Mouse (Mus musculus): ENCODE measurements around the gene Washc4. TPM values are rescaled to one million over a fixed set of nuclear protein-coding genes. Genes with fewer than 3 reads are reported as not detected.
"Not testable (repeated sequence)": the region's sequence is repeated elsewhere in the genome, so short reads cannot be mapped to it uniquely, and the experiment has no call there.

Gene Washc4
- 10 to 100 TPM; 22.1 to 26.6 (median 24.4) TPM for total RNA-seq (2022)

GRCm38 (mm10) chr10:83543439-83544102 lies at the start of gene Washc4:
Gene Washc4, plus strand, starts transcription at chr10:83543752.
- peak; percentile 88 to 93 for DNase-seq (ENCODE audit: low spot score in 2 of 2)

DNA sequence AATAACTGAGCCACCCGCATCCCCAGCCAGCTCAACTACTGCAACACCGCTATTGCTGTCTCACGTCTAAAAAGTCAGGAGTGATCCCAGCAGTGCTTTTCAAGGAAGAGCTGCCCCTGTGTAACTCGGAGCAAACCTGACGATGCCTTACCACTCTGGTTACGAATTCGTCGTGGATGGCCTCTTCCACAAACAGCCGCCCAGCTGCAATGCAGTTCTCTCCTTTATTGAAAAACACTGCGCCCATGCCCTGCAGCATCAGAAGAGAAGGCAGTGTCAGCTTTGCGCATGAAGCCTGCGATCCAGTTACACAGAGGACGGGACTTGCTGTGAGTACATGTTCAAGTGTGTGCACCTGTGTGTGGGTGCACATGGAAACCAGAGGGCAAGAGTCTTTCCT lies 46.2 kb upstream of the Washc4 start:
- DNase-seq (ENCODE audit: low spot score in 2 of 2), result no peak

DNA sequence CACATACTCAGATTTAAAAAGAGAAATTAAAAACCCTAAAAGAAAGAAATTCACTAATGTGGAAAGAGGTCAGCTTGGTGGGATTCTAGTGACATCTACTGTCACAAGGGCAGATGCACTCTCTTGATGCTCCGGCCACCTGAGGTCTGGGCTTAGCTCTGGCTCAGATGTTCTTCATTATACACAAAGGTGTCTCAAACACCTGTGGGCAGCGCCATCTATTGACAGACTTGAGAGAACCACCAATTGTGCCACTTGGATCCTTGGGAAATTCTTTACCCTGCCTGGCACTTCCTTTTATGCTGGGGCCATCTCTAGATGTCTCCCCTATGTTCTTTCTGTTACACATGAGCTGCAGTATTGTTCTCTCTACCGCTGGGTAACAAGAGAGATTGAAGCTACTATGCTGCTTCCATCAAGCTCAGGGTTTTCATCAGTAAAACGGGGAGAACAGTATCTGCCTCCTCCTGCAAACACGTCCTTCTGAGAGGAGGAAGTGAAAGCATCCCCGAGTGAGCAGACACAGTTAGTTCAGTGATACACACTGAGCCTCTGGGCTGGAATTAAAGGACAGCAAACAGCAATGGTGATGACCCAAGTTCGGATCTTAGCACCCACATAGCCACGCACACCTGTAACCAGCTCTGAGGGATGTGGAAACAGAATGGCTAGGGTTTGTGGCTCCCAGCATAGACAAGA lies 34.4 kb upstream of the Washc4 start:
- DNase-seq (ENCODE audit: low spot score in 2 of 2), result no peak

DNA sequence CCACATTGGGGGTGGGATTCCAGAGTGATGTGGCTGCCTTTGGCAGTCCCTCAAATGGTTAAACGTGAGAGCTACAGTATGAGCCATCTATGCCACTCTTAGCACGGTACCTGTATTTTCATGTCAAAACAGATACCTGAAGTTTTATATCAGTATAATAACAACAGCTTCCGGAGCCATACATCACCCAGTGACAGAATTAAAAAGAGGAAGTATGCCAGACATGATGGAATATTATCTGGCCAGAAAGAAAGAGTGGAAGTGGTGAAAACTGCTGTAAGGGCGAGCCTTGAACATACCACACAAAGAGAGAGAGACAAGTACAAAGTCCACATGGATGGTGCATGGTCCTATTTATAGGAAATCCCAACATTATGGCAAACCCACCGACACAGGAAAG lies 32.2 kb upstream of the Washc4 start:
- no peak for DNase-seq (ENCODE audit: low spot score in 2 of 2)

DNA sequence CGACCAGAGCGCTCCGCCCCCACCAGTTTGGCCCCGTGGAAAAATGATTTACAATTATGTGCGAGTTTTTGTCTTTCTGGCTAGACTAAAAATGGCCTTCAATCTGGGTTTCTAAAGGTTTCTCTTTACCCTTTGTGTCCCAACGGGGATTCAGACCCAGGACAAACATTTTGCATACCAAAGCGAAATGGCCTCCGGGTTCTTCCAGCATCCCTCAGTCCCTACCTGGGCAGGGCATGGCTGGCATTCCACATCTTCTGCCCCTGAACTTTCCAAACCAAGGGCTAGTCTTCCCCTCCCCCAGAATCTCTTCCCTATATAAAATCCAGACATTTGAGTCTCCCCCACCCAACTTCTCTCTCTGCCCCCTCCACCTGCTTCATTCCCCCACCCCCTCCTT lies 29.8 kb upstream of the Washc4 start:
- DNase-seq (ENCODE audit: low spot score in 2 of 2), result no peak

DNA sequence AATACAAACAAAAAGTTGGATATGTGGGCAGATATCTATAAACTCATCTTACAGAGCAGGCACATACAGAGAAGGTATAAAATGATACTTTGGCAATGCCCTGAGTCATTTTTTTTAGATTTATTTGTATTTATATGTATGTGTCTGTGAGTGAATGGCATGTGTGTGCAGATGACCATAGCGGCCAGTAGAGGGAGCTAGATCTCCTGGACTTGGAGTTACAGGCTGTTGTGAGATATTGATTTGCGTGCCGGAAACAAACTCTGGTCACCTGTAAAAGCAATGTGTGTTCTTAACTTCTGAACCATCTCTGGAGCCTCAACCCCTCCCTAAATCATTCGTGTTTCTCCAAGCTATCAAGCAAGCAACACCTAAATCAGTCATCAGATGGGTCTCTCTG lies 22.6 kb upstream of the Washc4 start:
- DNase-seq (ENCODE audit: low spot score in 2 of 2), result no peak

- DNase-seq (ENCODE audit: low spot score in 2 of 2), result not testable (repeated sequence)
Observed at GRCm38 (mm10) chr10:83524238-83524637, 19.3 kb upstream of the Washc4 start.

DNA sequence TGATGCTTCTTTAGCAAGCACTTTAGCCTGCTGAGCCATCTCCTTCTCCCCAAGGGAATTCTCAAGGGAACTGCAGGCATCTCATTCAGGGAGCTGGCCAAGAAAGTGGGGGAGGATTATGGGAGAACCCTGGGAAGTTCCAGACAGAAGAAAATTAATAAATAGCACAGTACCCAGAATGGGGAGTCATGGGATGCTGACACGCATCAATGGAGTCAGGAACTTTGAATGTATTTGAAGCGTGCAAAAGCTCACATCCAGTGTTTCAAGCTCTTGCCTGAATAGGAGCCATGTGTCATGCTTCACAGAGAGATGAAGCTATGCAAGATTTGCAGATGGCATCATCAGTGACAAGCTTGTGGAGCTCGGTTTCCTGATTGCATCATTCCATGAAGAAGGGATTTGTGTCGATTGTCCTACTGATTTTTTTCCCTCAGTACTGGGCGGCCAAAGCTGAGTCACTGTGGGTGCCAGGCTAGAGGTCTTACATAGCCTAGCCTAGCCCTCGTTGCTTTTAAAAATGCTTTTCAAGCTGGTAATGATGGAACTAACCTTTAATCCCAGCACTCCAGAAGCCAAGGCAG lies 13.1 kb upstream of the Washc4 start:
- no peak for DNase-seq (ENCODE audit: low spot score in 2 of 2)

DNA sequence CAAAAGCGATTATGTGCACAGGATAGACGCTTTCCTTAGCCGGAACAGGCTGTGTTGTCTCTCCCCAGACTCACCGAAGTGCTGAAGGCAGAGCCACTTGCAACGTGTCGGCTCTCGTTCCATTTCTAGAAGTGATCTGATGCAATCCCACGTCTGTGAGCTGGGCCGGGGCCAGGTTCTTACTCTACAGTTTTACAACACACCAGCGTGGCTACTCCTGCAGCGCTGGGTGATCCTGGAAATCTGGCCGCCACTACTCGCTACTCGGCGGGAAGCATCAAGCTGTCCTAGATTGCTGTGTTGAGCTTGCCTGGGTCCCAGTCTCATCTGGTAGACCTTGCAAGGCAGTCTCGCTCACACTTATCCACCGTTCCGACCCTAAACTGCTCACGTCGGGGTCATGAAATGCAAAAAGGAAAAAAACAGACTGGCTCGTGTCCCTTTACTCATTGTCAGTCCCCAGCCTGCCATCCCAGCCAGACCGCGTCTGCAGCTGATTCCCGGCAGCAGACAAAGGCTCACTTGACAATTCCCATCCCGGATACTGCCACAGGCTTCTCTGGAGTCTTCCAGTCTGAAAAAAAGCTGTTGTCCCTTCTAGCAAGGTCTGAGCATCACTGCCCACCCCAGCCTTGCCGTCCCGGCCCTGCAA lies 10.2 kb upstream of the Washc4 start:
- DNase-seq (ENCODE audit: low spot score in 2 of 2), result peak; percentile 13 to 53

GRCm38 (mm10) chr10:83533910-83534283 lies 9.7 kb upstream of the Washc4 start, which contains the start of gene Aldh1l2:
Gene Aldh1l2, minus strand, starts transcription at chr10:83534140.
- peak; percentile 15 to 43 for DNase-seq (ENCODE audit: low spot score in 2 of 2)

DNA sequence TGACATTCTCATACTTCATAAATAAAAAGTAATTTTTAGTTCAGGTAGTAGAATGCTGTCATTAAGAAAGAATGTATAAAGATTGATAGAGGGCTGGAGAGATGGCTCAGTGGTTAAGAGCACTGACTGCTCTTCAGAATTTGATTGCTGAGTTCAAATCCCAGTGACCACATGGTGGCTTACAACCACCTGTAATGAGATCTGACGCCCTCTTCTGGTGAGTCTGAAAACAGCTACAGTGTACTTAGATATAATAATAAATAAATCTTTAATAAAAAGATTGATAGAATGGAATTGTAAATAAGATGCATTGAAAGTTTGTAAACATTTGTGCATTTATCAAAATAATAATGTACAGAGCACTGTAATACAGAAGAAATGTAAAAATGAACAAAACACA lies 7.1 kb upstream of the Washc4 start:
- DNase-seq (ENCODE audit: low spot score in 2 of 2), result no peak

- DNase-seq (ENCODE audit: low spot score in 2 of 2), result no peak
Observed at GRCm38 (mm10) chr10:83539311-83539980, 4.1 kb upstream of the Washc4 start.

DNA sequence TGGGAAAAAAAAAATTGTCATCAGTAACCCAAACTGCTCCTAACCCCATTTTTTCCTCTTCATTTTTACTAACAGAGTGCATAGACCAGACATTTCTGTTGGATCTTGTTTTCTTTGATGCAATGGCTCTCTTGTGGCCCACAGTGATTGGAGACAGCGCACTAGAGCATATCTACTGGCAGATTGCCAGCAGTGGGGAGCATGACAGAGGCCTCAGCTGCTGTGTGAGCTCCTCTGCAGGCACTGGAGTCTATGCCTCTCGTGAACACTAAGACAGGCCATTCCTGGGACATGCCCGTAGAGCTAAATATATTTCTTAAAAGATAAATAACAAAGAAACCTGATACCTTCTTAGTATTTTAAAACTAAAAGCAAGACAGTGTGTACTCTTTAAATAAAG lies 3.5 kb upstream of the Washc4 start:
- no peak for DNase-seq (ENCODE audit: low spot score in 2 of 2)

DNA sequence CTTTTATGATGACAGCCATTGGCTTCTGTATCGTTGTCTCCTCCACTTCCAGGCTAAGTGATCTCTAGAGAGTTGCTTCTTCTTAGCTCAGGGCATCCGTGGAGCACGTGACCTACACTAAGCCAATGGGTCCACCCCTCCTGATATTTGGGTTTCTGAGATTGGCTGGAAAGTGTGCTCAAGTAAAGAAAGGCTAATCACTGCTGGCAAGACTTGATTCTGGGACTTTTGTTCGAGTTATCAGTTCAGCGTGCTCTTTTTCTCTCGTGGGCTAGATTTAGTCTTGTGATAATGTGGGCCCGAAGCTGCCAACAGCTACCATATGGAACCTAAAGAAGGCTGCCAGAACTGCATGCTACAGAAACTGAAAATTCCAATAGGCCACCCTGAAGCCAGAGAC lies 1.3 kb upstream of the Washc4 start:
- DNase-seq (ENCODE audit: low spot score in 2 of 2), result peak; percentile 4 to 24

GRCm38 (mm10) chr10:83544103-83544479 lies 539 bp downstream of the Washc4 start:
- DNase-seq (ENCODE audit: low spot score in 2 of 2), result no peak

- no peak for DNase-seq (ENCODE audit: low spot score in 2 of 2)
Observed at GRCm38 (mm10) chr10:83545341-83545740, 1.8 kb downstream of the Washc4 start.

DNA sequence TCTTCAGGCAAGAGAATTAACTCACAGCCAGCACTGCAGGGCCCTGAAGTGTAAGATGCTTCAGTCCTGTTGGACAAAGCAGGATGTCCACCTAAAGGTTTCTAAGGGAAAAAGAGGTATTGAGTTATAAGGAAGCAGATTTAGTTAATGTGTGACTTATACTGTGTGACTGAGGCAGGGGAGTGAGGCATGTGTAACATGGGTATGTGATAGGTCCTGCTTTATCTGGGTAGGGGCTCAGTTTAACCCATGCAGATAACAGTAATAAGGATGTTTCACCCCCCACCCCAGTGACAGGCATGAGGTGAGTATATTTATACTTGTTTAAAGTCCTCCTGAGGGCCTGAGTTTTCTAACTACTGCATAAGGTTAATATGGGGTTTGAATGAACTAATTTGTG lies 19.5 kb downstream of the Washc4 start:
- no peak for DNase-seq (ENCODE audit: low spot score in 2 of 2)

DNA sequence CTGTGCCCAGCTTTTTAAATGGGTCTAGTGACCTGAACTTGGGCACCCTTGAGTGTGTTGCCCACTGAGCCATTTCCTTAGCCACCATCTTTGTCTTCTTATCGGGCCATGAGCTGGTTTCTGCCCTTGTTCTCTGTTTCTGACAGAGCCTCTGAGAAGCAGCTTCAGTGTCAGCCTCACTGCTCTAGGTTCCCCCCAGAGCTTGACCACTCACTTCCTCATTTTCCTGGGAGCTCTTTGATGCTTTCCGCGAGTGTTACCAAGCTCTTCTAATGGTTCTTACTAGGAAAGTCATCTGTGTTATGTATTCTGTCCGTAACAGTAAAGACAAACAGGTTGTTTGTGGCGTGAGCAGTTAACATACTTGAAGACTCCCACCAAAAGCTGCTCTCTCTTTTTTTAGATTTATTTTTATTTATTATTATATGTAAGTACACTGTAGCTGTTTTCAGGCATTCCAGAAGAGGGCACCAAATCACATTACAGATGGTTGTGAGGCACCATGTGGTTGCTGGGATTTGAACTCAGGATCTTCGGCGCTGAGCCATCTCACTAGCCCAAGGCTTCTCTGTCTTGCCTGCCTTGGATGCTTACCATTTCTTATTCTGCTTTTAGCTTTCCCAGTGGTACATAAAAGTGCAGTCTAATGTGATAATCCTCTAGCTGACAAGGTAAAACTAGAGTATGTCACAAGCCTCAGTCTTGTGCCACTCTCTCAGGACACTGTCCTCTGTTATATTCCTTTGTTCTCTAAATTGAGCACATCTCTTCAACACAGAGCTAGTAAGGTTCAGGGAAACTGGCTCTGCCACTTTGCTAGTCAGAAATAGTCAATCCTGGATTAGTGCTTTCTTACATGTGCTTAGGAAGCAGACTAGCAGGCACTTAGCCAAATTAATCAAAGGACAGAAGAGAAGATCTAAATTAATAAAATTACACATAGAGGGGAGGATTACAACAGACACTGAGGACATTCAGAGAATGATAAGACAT lies 22.2 kb downstream of the Washc4 start:
- DNase-seq (ENCODE audit: low spot score in 2 of 2), result no peak

- no peak for DNase-seq (ENCODE audit: low spot score in 2 of 2)
Observed at GRCm38 (mm10) chr10:83590801-83591200, 47.2 kb downstream of the Washc4 start.

DNA sequence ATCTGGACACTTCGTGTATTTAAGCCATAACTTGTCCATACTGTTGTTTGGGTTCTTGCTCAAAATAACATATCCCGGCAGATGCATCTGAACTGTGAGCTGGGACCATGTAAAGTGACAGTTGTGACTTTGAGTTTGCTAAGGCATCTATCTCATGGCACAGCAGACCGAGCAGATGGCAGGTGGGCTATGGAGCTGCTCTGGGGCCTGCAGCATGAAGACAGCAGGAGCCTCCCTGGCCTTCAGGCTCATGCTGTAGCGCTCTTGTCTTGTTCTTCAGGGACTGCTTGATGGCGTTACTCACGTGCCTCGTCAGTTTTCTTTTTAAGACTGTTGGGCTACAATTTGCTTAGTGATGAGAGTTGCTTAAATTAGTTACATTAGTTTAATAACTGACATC lies 49.1 kb downstream of the Washc4 start:
- DNase-seq (ENCODE audit: low spot score in 2 of 2), result no peak

DNA sequence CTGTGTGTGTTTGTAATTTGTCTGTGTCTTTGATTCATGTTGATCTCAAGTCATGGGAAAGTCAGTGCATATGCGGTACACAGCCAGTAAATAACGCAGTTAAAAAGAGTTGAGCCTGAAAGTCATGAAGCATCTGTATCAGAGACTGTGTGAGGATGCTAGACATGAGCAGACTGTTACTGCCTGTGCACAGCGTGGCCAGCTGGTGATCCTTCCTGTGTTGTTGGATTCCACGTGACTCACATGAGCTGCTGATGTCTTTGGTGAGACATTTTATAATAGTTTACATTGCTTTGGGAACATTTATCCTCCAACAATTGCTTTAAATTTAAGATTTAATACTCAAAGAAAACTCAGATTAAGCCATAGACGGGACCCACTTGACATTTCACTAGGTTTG lies 51.0 kb downstream of the Washc4 start:
- no peak for DNase-seq (ENCODE audit: low spot score in 2 of 2)
